Mouse (Mus musculus) hematopoietic stem cell, adult 5-6 weeks (primary cell): ENCODE results near the gene Gm3020. TPM values are rescaled to one million over a fixed set of nuclear protein-coding genes. Genes with fewer than 3 reads are reported as not detected.
"Not testable (repeated sequence)": the region's sequence is repeated elsewhere in the genome, so short reads cannot be mapped to it uniquely, and the experiment has no call there.

ENCODE experiments used
- ATAC-seq, 2 experiments: fragments of 125-278 bp in 1 of 2; replicated peaks in 1 of 2; 2 replicates each; pipeline ENCODE4 v1.8.0; 2016 to 2017; ENCODE audit warnings: inconsistent platforms in 2 of 2, mild to moderate bottlenecking in 2 of 2, moderate number of reproducible peaks in 2 of 2, low read depth in 1 of 2, moderate TSS enrichment in 1 of 2; ENCODE audit not compliant: low FRiP score in 2 of 2, poor library complexity in 2 of 2, severe bottlenecking in 2 of 2, insufficient read depth in 1 of 2, low TSS enrichment in 1 of 2
- total RNA-seq: library from RNA; stranded (forward); fragments of 172-1452, 232-1000 nt; gene quantifications from 2 replicates; pipeline ENCODE4 v1.2.3, GENCODE M21; 2017

Gm3020 gene
- total RNA-seq = 0.10 TPM in 1 of 2 replicates, not detected in the other

DNA sequence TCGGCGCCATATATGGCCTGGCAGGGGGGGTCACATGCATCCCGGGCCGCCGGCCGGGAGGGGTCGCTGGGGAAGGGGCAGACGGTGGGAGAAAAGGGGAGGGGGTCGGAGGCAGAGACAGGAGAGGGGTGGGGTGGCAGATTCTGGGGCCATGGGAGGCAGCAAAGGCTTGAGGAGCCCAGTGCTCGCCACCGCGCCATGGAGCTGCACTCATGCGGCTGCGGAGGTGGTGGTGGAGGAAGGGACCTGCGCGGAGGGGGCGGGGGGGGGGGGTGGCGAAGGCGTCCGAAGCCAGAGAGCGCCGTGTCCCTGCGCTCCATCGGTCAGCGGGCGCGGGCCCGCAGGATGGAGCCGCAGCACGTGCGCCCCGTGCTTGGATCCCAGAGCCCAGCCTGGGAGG, at the start of gene Gm3020:
Gene Gm3020 (plus strand): TSS at position 301 of the 400 bp plus-strand sequence.
- not testable (repeated sequence) for ATAC-seq

DNA sequence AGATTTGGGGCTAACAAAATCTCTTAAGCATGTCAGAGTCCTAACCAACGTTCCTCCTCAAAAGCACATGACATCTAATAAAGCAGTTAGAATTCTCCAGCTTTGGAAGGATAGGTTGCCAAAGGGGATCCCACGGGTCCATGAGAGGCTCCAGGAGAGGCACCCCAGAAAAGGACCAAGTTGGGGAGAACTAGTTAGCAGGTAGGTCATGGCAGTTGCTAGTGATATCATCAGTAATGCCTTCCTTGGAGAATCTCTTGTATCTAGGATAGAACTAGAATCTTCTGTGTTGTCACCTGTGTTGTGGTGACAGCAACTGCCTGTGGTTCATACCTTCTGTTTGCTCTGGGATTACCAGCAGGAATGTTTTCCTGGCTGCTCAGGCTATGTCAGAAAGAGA, 17.6 kb upstream of the Gm3020 start, which contains the start of gene Gm3012:
Gene Gm3012 (plus strand): TSS at position 301 of the 400 bp plus-strand sequence.
- not testable (repeated sequence) for ATAC-seq

DNA sequence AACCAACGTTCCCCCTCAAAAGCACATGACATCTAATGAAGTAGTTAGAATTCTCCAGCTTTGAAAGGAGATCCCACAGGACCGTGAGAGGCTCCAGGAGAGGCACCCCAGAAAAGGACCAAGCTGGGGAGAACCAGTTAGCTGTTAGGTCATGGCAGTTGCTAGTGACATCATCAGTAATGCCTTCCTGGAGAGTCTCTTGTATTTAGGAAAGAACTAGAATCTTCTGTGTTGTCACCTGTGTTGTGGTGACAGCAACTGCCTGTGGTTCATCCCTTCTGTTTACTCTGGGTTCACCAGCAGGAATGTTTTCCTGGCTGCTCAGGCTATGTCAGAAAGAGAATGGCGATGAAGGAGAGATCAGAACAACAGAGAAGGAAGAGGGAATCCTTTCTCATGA, 36.7 kb downstream of the Gm3020 start, which contains the start of gene Gm3043:
Gene Gm3043 (plus strand): TSS at position 301 of the 400 bp plus-strand sequence.
- not testable (repeated sequence) for ATAC-seq

Other genes with a start within 250 kb of the Gm3020 start
- 0.10 TPM in 1 of 2 replicates, not detected in the other for gene Gm10409, start 239.4 kb upstream of the Gm3020 start, total RNA-seq
- gene Gm3005, start 223.9 kb upstream of the Gm3020 start, total RNA-seq = not detected in 2 replicates
- not detected in 2 replicates for gene Gm10408, start 202.7 kb upstream of the Gm3020 start, total RNA-seq
- not detected in 2 replicates for gene Gm3012, start 17.5 kb upstream of the Gm3020 start, total RNA-seq
- not detected in 2 replicates for gene Gm3043, start 36.8 kb downstream of the Gm3020 start, total RNA-seq
- gene Gm3002, start 158.0 kb downstream of the Gm3020 start, total RNA-seq = not detected in 2 replicates
- gene Gm3033, start 194.2 kb downstream of the Gm3020 start, total RNA-seq = not detected in 2 replicates
- gene Gm2916, start 232.1 kb downstream of the Gm3020 start, total RNA-seq = not detected in 2 replicates